Mouse (Mus musculus) urinary bladder, postnatal 25 days (tissue): ENCODE results near the gene C1qtnf7.

Source experiments
- DNase-seq: peaks from one replicate; pipeline ENCODE4 v3.0.0; 2022; ENCODE audit warnings: low spot score

The C1qtnf7 gene

GRCm38 (mm10) chr5:43515401-43515976, at the start of gene C1qtnf7:
Gene C1qtnf7, plus strand, starts transcription at chr5:43515538.
- no peak for DNase-seq

- no peak for DNase-seq
Observed at GRCm38 (mm10) chr5:43466762-43467161, 48.6 kb upstream of the C1qtnf7 start.

- DNase-seq: no peak
Observed at GRCm38 (mm10) chr5:43467214-43467613, 48.1 kb upstream of the C1qtnf7 start.

- no peak for DNase-seq
Observed at GRCm38 (mm10) chr5:43468937-43469336, 46.4 kb upstream of the C1qtnf7 start.

- DNase-seq: no peak
Observed at GRCm38 (mm10) chr5:43477953-43478352, 37.4 kb upstream of the C1qtnf7 start.

GRCm38 (mm10) chr5:43480046-43480445, 35.3 kb upstream of the C1qtnf7 start:
- no peak for DNase-seq

- DNase-seq: no peak
Observed at GRCm38 (mm10) chr5:43480786-43481185, 34.6 kb upstream of the C1qtnf7 start.

GRCm38 (mm10) chr5:43481824-43482223, 33.5 kb upstream of the C1qtnf7 start:
- no peak for DNase-seq

- DNase-seq: no peak
Observed at GRCm38 (mm10) chr5:43501887-43502286, 13.5 kb upstream of the C1qtnf7 start.

- DNase-seq: no peak
Observed at GRCm38 (mm10) chr5:43504243-43504786, 11.0 kb upstream of the C1qtnf7 start.

GRCm38 (mm10) chr5:43508470-43508869, 6.9 kb upstream of the C1qtnf7 start:
- no peak for DNase-seq

- DNase-seq: no peak
Observed at GRCm38 (mm10) chr5:43508892-43509291, 6.4 kb upstream of the C1qtnf7 start.

- DNase-seq: no peak
Observed at GRCm38 (mm10) chr5:43511126-43511525, 4.2 kb upstream of the C1qtnf7 start.

- no peak for DNase-seq
Observed at GRCm38 (mm10) chr5:43516491-43516890, 1.2 kb downstream of the C1qtnf7 start.

GRCm38 (mm10) chr5:43517313-43517712, 2.0 kb downstream of the C1qtnf7 start:
- DNase-seq: no peak

- DNase-seq: no peak
Observed at GRCm38 (mm10) chr5:43519905-43520304, 4.6 kb downstream of the C1qtnf7 start.

- no peak for DNase-seq
Observed at GRCm38 (mm10) chr5:43521369-43521768, 6.0 kb downstream of the C1qtnf7 start.

GRCm38 (mm10) chr5:43522866-43523265, 7.5 kb downstream of the C1qtnf7 start:
- DNase-seq: no peak

- DNase-seq: no peak
Observed at GRCm38 (mm10) chr5:43526874-43527584, 11.7 kb downstream of the C1qtnf7 start.

- DNase-seq: no peak
Observed at GRCm38 (mm10) chr5:43530186-43530585, 14.8 kb downstream of the C1qtnf7 start.

GRCm38 (mm10) chr5:43530886-43531285, 15.5 kb downstream of the C1qtnf7 start:
- no peak for DNase-seq

GRCm38 (mm10) chr5:43538322-43539167, 23.2 kb downstream of the C1qtnf7 start:
- no peak for DNase-seq

- DNase-seq: no peak
Observed at GRCm38 (mm10) chr5:43539168-43539516, 23.8 kb downstream of the C1qtnf7 start.
